Mouse (Mus musculus) hindbrain, postnatal 0 days (tissue): Measurements from ENCODE around the gene Bcl6. TPM values are rescaled to one million over a fixed set of nuclear protein-coding genes. Genes with fewer than 3 reads are reported as not detected.
A peak's percentile ranks its signal among the peaks of the same experiment; 100 is the strongest.

Experiments used
- ATAC-seq: fragments of 200-750 bp; cut with Nextera tagmentation; 2 replicates; pipeline ENCODE4 v1.8.0; 2017; ENCODE audit warnings: mild to moderate bottlenecking, moderate TSS enrichment, moderate library complexity
- DNase-seq: peaks from one replicate; pipeline ENCODE4 v3.0.0-alpha.2; 2015; ENCODE audit warnings: low spot score
- H3K27ac ChIP-seq: fragments of 300-500 bp; sonication (generic); 2 replicates; pipeline ENCODE4 v1.5.1; 2014; ENCODE audit warnings: mild to moderate bottlenecking
- H3K27me3 ChIP-seq: fragments of 300-500 bp; sonication (generic); 2 replicates; pipeline ENCODE4 v1.6.1; 2014; ENCODE audit warnings: low read length, mixed read lengths; ENCODE audit not compliant: insufficient read depth
- H3K36me3 ChIP-seq: fragments of 300-500 bp; sonication (generic); 2 replicates; pipeline ENCODE4 v1.6.1; 2014; ENCODE audit warnings: low read length, mixed read lengths; ENCODE audit not compliant: insufficient read depth
- H3K4me1 ChIP-seq: fragments of 300-500 bp; sonication (generic); 2 replicates; pipeline ENCODE4 v1.6.1; 2014; ENCODE audit warnings: antibody characterized with exemption, low read length, mixed read lengths; ENCODE audit not compliant: insufficient read depth
- H3K4me2 ChIP-seq: fragments of 300-500 bp; sonication (generic); 2 replicates; pipeline ENCODE4 v1.6.1; 2014; ENCODE audit warnings: low read depth, mild to moderate bottlenecking, low read length, moderate library complexity, mixed read lengths
- H3K4me3 ChIP-seq: fragments of 300-500 bp; sonication (generic); 2 replicates; pipeline ENCODE4 v1.5.1; 2014; ENCODE audit warnings: low read length
- H3K9ac ChIP-seq: fragments of 300-500 bp; sonication (generic); replicated peaks from 2 replicates; pipeline ENCODE4 v1.6.1; 2014; ENCODE audit warnings: mild to moderate bottlenecking, low read length, moderate library complexity, mixed read lengths
- H3K9me3 ChIP-seq: fragments of 300-500 bp; sonication (generic); 2 replicates; pipeline ENCODE4 v1.6.1; 2016; ENCODE audit warnings: low read length, mixed read lengths
- CTCF ChIP-seq: IDR thresholded peaks from 2 replicates; pipeline ENCODE4 v1.5.1; 2016; ENCODE audit warnings: antibody characterized with exemption, control low read depth, low read depth
- WGBS: fragments of 180-500 bp; shearing (Covaris S2); extraction: QIAGEN DNeasy Blood & Tissue Kit; methylation state at CpG from one replicate; pipeline ENCODE4 v1.1.7; 2014; 5-methylcytosine and 5-hydroxymethylcytosine counted together
- polyA plus RNA-seq: library from polyadenylated mRNA; unstranded; fragments of >200 nt; fragmentation: Nextera tagmentation; extraction: Ambion mirVana; gene quantifications from 2 replicates; pipeline ENCODE4 v1.2.1, GENCODE M21; 2015
- total RNA-seq: library from RNA; depleted of rRNA; stranded (reverse); fragments of >200 nt; gene quantifications from 2 replicates; pipeline ENCODE4 v1.2.3, GENCODE M21; 2014

Bcl6 gene
- total and polyA plus RNA-seq, 2 experiments from 2014 or later = 0.34 to 4.6 TPM

DNA sequence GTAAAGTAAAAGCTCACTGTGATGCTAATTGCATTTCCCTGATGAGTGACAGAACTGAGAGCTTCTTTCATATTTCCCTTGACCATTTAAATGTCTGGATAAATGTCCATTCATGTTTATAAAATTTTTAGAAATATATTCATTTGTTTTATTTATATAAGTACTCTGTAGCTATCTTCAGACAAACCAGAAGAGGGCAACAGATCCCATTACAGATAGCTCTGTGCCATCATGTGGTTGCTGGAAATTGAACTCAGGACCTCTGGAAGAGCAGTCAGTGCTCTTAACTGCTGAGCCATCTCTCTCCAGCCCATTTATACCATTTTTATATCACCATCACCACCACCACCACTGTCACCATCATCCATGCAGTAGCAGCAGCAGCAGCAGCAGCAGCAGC is 29.7 kb downstream of the Bcl6 start:
- ATAC-seq (no peak), DNase-seq (no peak)
- H3K4me3 ChIP-seq = no peak overlapping the region
- H3K36me3 ChIP-seq = no peaks in the 10 kb centered on the region
- H3K27me3 ChIP-seq = no peaks in the 10 kb centered on the region
- H3K27ac ChIP-seq = no peak overlapping the region
- no peaks in the 10 kb centered on the region for H3K4me1 ChIP-seq
- no peak overlapping the region for H3K9ac ChIP-seq
- H3K4me2 ChIP-seq = no peak overlapping the region
- no peak for TF ChIP-seq CTCF
- H3K9me3 ChIP-seq = no peaks in the 10 kb centered on the region

DNA sequence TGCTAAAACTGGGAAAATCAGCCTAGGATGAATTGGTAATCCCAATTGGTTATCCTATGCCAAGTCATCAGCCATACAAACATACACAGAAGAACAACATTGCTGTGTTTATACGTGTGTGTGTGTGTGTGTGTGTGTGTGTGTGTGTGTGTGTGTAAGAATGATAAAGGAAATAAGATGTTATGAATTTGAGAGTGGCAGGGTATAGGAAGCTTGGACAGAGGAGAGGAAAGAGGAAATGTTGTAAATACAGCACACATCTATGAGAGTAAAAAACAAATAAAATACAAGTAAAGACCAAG is 34.7 kb downstream of the Bcl6 start:
- H3K9me3 ChIP-seq = no peaks in the 10 kb centered on the region
- 4% methylated on average over 1 of the region's 1 CpGs for WGBS
- TF ChIP-seq CTCF = no peak

DNA sequence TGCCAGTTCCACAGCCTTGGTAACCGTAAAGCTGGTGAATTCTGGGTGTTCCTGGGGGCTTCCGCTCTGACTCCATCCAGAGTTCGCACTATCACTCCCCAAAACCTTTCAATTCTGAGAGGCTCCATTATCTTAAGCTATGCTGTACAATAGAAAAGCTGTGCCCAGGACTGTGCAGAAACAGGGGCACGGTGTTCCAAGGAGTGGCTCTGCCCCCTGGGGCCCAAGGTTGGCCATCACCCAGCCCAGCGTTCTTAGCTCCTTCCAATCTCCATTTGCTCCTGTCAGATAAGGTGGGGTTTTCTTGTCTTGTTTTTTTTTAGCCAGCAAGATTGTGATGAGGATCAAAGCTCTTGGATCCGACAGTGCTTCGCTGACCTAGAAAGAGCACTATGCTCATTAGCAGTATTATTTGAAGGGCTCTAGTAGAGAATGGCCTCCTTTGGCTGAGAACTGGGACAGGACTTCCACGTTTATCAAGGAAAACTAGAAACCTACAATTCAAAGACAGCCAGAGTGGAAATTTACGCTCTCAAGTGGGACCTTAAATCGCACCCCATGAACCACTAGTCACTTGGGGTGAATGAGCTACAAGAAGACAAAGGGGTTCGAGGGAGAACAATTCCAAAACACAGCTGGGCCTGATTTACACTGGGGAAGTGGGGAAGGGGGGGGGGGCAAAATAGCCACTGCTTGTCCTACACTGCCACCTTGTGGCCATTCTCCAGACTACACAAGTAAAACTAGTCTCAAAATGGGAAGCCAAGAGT is 35.3 kb downstream of the Bcl6 start:
- H3K27me3 ChIP-seq = no peaks in the 10 kb centered on the region
- no peak overlapping the region for H3K4me3 ChIP-seq
- no peaks in the 10 kb centered on the region for H3K36me3 ChIP-seq
- ATAC-seq (peak; percentile 65), DNase-seq (peak; percentile 84)
- H3K4me1 ChIP-seq = peaks cover 4% of the 10 kb centered on the region; the same call in 1 of the 2 replicates
- H3K27ac ChIP-seq = no peak overlapping the region
- 44% methylated on average over 11 of the region's 11 CpGs for WGBS
- H3K4me2 ChIP-seq = no peak overlapping the region
- no peak overlapping the region; the same call in 1 of the 2 replicates for H3K9ac ChIP-seq
- peak; percentile 85 for TF ChIP-seq CTCF
- H3K9me3 ChIP-seq = no peaks in the 10 kb centered on the region

More for the DNA sequence above, 34.7 kb downstream of the Bcl6 start:
- no peaks in the 10 kb centered on the region for H3K27me3 ChIP-seq
- no peak overlapping the region for H3K27ac ChIP-seq
- no peak overlapping the region for H3K4me2 ChIP-seq
- no peak overlapping the region for H3K4me3 ChIP-seq
- ATAC-seq (no peak), DNase-seq (no peak)
- no peak overlapping the region for H3K9ac ChIP-seq
- no peaks in the 10 kb centered on the region for H3K36me3 ChIP-seq
- H3K4me1 ChIP-seq = peaks cover 4% of the 10 kb centered on the region; the same call in 1 of the 2 replicates

DNA sequence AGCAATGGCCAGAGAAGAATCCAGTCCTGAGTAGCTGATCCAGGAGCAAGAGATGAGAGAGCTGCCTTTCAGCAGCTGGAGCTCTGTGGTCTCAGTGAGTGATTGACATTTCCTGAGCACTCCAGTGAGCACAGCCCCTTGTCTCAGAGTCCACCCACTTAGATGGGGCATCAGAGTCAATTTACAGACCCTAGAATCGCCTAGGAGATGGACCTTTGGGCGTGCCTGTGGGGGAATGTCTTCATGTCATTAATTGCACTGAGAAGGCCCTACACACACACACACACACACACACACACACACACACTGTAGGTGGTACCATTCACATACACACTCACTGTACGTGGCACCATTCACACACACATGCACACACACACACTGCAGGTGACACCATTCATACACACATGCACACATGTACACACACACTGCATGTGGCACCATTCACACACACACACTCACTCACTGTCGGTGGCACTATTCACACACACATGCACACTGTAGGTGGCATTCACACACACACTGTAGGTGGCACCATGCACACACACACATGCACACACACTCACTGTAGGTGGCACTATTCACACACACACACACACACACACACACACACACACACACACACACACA is 36.4 kb downstream of the Bcl6 start:
- no peak overlapping the region for H3K4me2 ChIP-seq
- H3K36me3 ChIP-seq = no peaks in the 10 kb centered on the region
- H3K9me3 ChIP-seq = no peaks in the 10 kb centered on the region
- H3K27ac ChIP-seq = no peak overlapping the region
- H3K27me3 ChIP-seq = no peaks in the 10 kb centered on the region
- no peak overlapping the region for H3K9ac ChIP-seq
- DNase-seq (no peak), ATAC-seq (no peak)
- no peak overlapping the region for H3K4me3 ChIP-seq
- 74% methylated on average over 4 of the region's 4 CpGs for WGBS
- peak; percentile 21; the same call in 1 of the 2 replicates for TF ChIP-seq CTCF
- peaks cover 4% of the 10 kb centered on the region; the same call in 1 of the 2 replicates for H3K4me1 ChIP-seq

DNA sequence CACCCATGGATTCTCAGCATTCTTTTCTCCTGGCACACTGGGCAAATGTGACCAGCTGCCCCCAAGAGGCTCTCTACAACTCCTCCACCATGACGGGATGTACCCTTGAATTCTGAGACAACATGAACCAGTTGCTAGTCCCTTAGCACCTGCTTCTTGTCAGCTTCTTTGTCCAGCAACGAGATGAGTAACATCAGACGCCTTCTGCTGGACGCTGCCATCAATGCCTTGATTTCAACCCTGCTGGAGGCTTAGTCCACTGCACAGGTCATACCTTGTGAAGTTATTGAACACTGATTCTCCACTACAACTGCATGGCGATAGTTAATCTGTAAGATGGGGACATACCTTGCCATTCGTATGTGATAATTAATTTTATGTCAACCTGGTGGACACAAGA is 41.0 kb downstream of the Bcl6 start:
- Histone ChIP-seq H3K4me1 (no peaks in the 10 kb centered on the region), H3K27ac (no peak overlapping the region), H3K36me3 (no peaks in the 10 kb centered on the region), H3K4me2 (no peak overlapping the region), H3K9ac (no peak overlapping the region), H3K9me3 (no peaks in the 10 kb centered on the region), H3K27me3 (no peaks in the 10 kb centered on the region), H3K4me3 (no peak overlapping the region)
- 94% methylated on average over 6 of the region's 6 CpGs for WGBS
- DNase-seq (no peak), ATAC-seq (no peak)
- no peak for TF ChIP-seq CTCF

DNA sequence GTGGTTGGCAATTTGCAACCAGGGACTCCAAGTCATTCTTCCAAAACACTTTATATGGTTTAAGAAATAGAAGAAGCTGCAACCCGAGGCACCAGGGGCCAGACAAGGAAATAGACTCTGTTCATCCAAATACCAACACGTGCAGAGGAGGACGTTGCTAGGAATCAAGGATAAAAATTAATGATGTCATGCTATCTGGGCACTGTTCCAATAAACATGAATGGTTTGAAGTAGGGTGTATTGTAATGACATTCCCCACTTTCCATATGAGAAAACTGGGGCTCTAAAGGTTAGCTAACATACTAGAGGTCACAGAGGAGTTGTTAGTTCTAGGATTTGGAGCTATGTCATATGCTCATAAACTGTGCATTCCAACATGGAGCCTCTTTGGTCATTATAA is 43.9 kb downstream of the Bcl6 start:
- DNase-seq = no peak
- H3K27ac ChIP-seq = no peak overlapping the region
- H3K9me3 ChIP-seq = no peaks in the 10 kb centered on the region
- no peaks in the 10 kb centered on the region for H3K36me3 ChIP-seq
- H3K4me2 ChIP-seq = no peak overlapping the region
- WGBS = 23% methylated on average over 3 of the region's 3 CpGs
- H3K4me3 ChIP-seq = no peak overlapping the region
- no peaks in the 10 kb centered on the region for H3K27me3 ChIP-seq
- no peaks in the 10 kb centered on the region for H3K4me1 ChIP-seq
- no peak; the same call in 1 of the 2 replicates for ATAC-seq
- no peak overlapping the region for H3K9ac ChIP-seq
- no peak for TF ChIP-seq CTCF

DNA sequence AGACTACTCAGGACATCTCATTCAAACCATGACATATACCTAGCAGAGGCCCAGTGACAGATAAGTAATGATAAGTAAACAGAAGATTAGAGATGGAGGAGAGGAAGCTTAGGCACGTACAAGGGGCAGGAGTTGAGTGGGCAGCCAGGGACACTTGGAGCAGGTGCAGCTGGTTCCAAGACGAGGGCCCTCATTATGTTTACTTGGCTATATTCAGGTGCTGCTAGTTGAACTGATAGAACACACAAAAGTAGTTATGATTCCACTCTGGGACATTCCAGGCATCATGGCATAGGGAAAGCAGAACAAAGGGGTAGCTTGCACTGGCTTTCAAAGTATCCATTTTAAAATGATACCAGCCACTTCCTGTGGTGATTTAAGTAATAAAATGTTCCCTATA is 54.3 kb downstream of the Bcl6 start:
- no peak for TF ChIP-seq CTCF
- 85% methylated on average over 2 of the region's 2 CpGs for WGBS
- Histone ChIP-seq H3K9me3 (no peaks in the 10 kb centered on the region), H3K36me3 (no peaks in the 10 kb centered on the region), H3K4me3 (no peak overlapping the region), H3K27me3 (no peaks in the 10 kb centered on the region), H3K27ac (no peak overlapping the region), H3K4me1 (no peaks in the 10 kb centered on the region), H3K9ac (no peak overlapping the region), H3K4me2 (no peak overlapping the region)
- ATAC-seq (no peak), DNase-seq (no peak)
